ENCODE assay signal across 9 mouse cellular contexts in the genomic region with DNA sequence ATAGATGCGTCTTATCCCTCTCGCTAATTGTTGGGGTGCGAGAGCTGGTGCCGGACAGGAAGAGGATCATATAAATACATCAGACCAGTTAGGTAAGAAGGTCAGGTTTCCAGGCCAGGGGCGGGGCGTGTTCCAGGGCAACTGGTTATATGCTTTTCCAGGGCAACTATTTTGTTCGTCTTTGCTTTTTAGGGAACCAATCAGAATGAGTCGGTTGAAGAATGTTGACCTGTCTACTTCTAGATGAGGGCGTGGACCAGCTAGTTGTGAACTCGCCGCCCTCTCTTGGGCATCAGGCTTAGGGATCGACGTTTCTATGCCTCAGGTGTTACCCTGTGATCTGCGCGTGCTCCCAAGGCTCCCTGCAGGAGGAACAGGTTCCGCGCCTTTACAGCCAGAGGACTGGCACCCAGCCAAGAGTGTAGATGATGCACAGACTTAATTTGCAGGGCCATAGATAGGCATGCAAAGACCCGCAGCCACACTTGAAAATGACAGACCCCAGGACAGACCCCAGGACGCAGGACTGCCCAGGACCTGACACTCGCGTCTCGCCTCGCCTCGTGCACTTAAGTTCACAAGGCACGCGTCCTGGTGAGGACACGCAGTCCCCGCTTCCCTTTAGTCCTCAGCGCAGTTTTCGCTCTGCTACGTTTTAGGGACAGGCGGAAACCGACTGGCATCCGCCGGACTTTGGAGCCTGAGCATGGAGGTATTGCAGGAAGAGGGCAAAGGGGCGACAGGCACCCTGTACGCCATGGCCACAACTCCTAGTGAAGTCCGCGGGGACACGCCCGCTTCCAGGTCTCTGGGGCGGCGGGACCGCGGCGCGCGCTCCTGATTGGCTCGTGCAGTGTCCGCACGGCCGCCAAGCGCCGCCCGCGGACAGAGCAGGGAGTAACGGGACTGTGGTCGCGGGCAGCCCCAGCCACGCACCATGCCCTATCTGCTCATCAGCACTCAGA. TPM values are rescaled to one million over a fixed set of nuclear protein-coding genes. Genes with fewer than 3 reads are reported as not detected.
A peak's percentile ranks its signal among the peaks of the same experiment; 100 is the strongest.
DNase-seq lines count a peak whose midpoint lies in the region; ATAC-seq lines count a peak whose summit lies in the region.
"Had no signal": no experiment of that assay in that cellular context is flagged by ENCODE, and none has a peak within 500 bp of the region (broad histone marks: within the 10 kb centered on the region; RNA-seq: fewer than 3 reads in every experiment).

Gchfr (plus strand) TSS at position 873 of the 965 bp plus-strand sequence.

- peak; percentile 38; the same call in 1 of the 2 replicates for ATAC-seq in embryonic facial prominence, embryonic 13.5 days (ENCODE audit: insufficient number of reproducible peaks, insufficient read depth, low FRiP score, low TSS enrichment, low read depth)
- peak; percentile 78 for ATAC-seq in heart, embryonic 11.5 days (replicated peaks; ENCODE audit: insufficient number of reproducible peaks, low FRiP score, low TSS enrichment)
- ATAC-seq in lung, embryonic 15.5 days (ENCODE audit: borderline replicate concordance, extremely low read depth, low FRiP score, low TSS enrichment) = peak; percentile 83
- ATAC-seq in neural tube, embryonic 15.5 days (ENCODE audit: low FRiP score) = peak; percentile 72

- under 1% methylated on average over 60 of the region's 60 CpGs for WGBS in embryonic facial prominence, embryonic 13.5 days
- under 1% methylated on average over 60 of the region's 60 CpGs for WGBS in heart, embryonic 11.5 days (ENCODE audit: insufficient replicate concordance)
- under 1% methylated on average over 60 of the region's 60 CpGs for WGBS in lung, embryonic 15.5 days
- WGBS in neural tube, embryonic 15.5 days = under 1% methylated on average over 60 of the region's 60 CpGs

- H3K4me1 ChIP-seq in embryonic facial prominence, embryonic 13.5 days = peaks cover 16% of the 10 kb centered on the region
- peaks cover 18% of the 10 kb centered on the region for H3K4me1 ChIP-seq in heart, embryonic 11.5 days (ENCODE audit: control insufficient read depth, insufficient read depth, low read length)
- peaks cover 15% of the 10 kb centered on the region for H3K4me1 ChIP-seq in lung, embryonic 15.5 days
- H3K4me1 ChIP-seq in neural tube, embryonic 15.5 days = peaks cover 19% of the 10 kb centered on the region

- H3K9me3 ChIP-seq in embryonic facial prominence, embryonic 13.5 days = no peaks in the 10 kb centered on the region
- H3K9me3 ChIP-seq in heart, embryonic 11.5 days (replicated peaks; ENCODE audit: control insufficient read depth, low read length) = no peaks in the 10 kb centered on the region
- H3K9me3 ChIP-seq in lung, embryonic 15.5 days = no peaks in the 10 kb centered on the region
- H3K9me3 ChIP-seq in neural tube, embryonic 15.5 days (replicated peaks) = no peaks in the 10 kb centered on the region

- H3K9ac ChIP-seq in embryonic facial prominence, embryonic 13.5 days = peak within 1 kb of the TSS; percentile 67
- H3K9ac ChIP-seq in heart, embryonic 11.5 days (ENCODE audit: low read depth, low read length) = peak within 1 kb of the TSS; percentile 63
- H3K9ac ChIP-seq in lung, embryonic 15.5 days = peak within 1 kb of the TSS; percentile 47
- peak within 1 kb of the TSS; percentile 50 for H3K9ac ChIP-seq in neural tube, embryonic 15.5 days (replicated peaks)

- peaks cover 3% of the 10 kb centered on the region for H3K36me3 ChIP-seq in embryonic facial prominence, embryonic 13.5 days
- H3K36me3 ChIP-seq in heart, embryonic 11.5 days (ENCODE audit: control insufficient read depth, insufficient read depth, low read length) = no peaks in the 10 kb centered on the region
- H3K36me3 ChIP-seq in lung, embryonic 15.5 days = no peaks in the 10 kb centered on the region
- H3K36me3 ChIP-seq in neural tube, embryonic 15.5 days = no peaks in the 10 kb centered on the region

- peak within 1 kb of the TSS; percentile 56 for H3K4me3 ChIP-seq in embryonic facial prominence, embryonic 13.5 days
- peak within 1 kb of the TSS; percentile 50 for H3K4me3 ChIP-seq in heart, embryonic 11.5 days (ENCODE audit: low read depth, low read length)
- H3K4me3 ChIP-seq in lung, embryonic 15.5 days = peak within 1 kb of the TSS; percentile 55
- peak within 1 kb of the TSS; percentile 50 for H3K4me3 ChIP-seq in neural tube, embryonic 15.5 days (replicated peaks)

- H3K4me2 ChIP-seq in embryonic facial prominence, embryonic 13.5 days = peak within 1 kb of the TSS; percentile 99
- peak within 1 kb of the TSS; percentile 100 for H3K4me2 ChIP-seq in heart, embryonic 11.5 days
- H3K4me2 ChIP-seq in lung, embryonic 15.5 days = peak within 1 kb of the TSS; percentile 100
- H3K4me2 ChIP-seq in neural tube, embryonic 15.5 days = peak within 1 kb of the TSS; percentile 100

- H3K27me3 ChIP-seq in embryonic facial prominence, embryonic 13.5 days = peaks cover 41% of the 10 kb centered on the region
- H3K27me3 ChIP-seq in heart, embryonic 11.5 days (ENCODE audit: control insufficient read depth, insufficient read depth, low read length) = peaks cover 20% of the 10 kb centered on the region
- H3K27me3 ChIP-seq in lung, embryonic 15.5 days = peaks cover 11% of the 10 kb centered on the region; the same call in 1 of the 2 replicates
- H3K27me3 ChIP-seq in neural tube, embryonic 15.5 days (replicated peaks) = peaks cover 36% of the 10 kb centered on the region

- peak; percentile 54 for DNase-seq in ES-CJ7 (ENCODE audit: low read depth, low spot score)
- peak; percentile 86 for DNase-seq in adrenal gland, postnatal 14 days
- DNase-seq in kidney, adult 9 months = peak; percentile 86
- no peak for DNase-seq in frontal cortex, adult 2 months (ENCODE audit: extremely low spot score in 1 of 2, low spot score in 1 of 2)

- H3K27ac ChIP-seq in embryonic facial prominence, embryonic 13.5 days = no peak within 1 kb of the TSS
- H3K27ac ChIP-seq in heart, embryonic 11.5 days (ENCODE audit: low read depth, low read length) = no peak within 1 kb of the TSS
- peak within 1 kb of the TSS; percentile 22; the same call in 1 of the 2 replicates for H3K27ac ChIP-seq in lung, embryonic 15.5 days
- H3K27ac ChIP-seq in neural tube, embryonic 15.5 days (replicated peaks) = no peak within 1 kb of the TSS

RNA-seq across cellular contexts. Expression of gene Gchfr, which starts in this region (rescaled TPM):
- 6.7 and 35.4 TPM in 2 replicates for total RNA-seq in adrenal gland, postnatal 14 days (2021)
- 3.2 and 4.7 TPM in 2 replicates for polyA plus RNA-seq in embryonic facial prominence, embryonic 13.5 days (2015; fragmentation: Nextera tagmentation; extraction: Ambion mirVana)
- polyA plus RNA-seq in heart, embryonic 11.5 days (2014; fragmentation: Nextera tagmentation; extraction: Ambion mirVana) = 6.4 and 7.4 TPM in 2 replicates
- polyA plus RNA-seq in lung, embryonic 15.5 days (2015; fragmentation: Nextera tagmentation; extraction: Ambion mirVana) = 22.1 and 28.6 TPM in 2 replicates
- 4.6 TPM in 2 replicates for polyA plus RNA-seq in neural tube, embryonic 15.5 days (2015; fragmentation: Nextera tagmentation; extraction: Ambion mirVana)
- polyA plus RNA-seq in frontal cortex, adult 2 months (2012; rRNA removed) = 1.1 and 2.3 TPM in 2 replicates
- total RNA-seq: layer of hippocampus, postnatal 36 days had no signal

Comparison
In these comparisons a context has a peak if more than half of its experiments do, and no peak if none do; other contexts are left out.
1. DNase-seq: peak in ES-CJ7 (single experiment), adrenal gland, postnatal 14 days (single experiment) and kidney, adult 9 months (single experiment); none in frontal cortex, adult 2 months (0 of 2).
2. Peak in every context shown above with its lines, with median percentiles within 50 percentile points of each other: ATAC-seq, H3K4me2 ChIP-seq, H3K4me3 ChIP-seq and H3K9ac ChIP-seq.